Mouse (Mus musculus) G1E (cell line): ENCODE data around the gene Lrrc27.

Experiments
- CTCF ChIP-seq: IDR thresholded peaks from 2 replicates; pipeline ENCODE4 v1.5.1; 2012; ENCODE audit warnings: low read depth, low read length, inconsistent platforms, mixed read lengths
- GATA1 ChIP-seq: IDR thresholded peaks from 2 replicates; pipeline ENCODE4 v1.6.1; 2012; ENCODE audit warnings: borderline replicate concordance, low read length, inconsistent platforms, mixed read lengths

GRCm38 (mm10) chr7:139247881-139248614, 35.3 kb downstream of the Lrrc27 start, which contains the start of gene Pwwp2b:
- TF ChIP-seq CTCF (no peak), GATA1 (no peak)
